Mouse (Mus musculus): ENCODE measurements around the gene Rps6kb2. TPM values are rescaled to one million over a fixed set of nuclear protein-coding genes. Genes with fewer than 3 reads are reported as not detected.

The Rps6kb2 gene
- polyA plus RNA-seq, 1 experiment = 59.5 TPM

- TF ChIP-seq CTCF (IDR thresholded peaks at IDR 0.05; ENCODE audit: borderline replicate concordance, extremely low read depth, insufficient read depth, insufficient read length) (no peak), POLR2A (IDR thresholded peaks at IDR 0.05; ENCODE audit: borderline replicate concordance, extremely low read depth, insufficient read depth, insufficient read length, poor library complexity, severe bottlenecking) (no peak)
- DNase-seq (ENCODE audit: low read depth) = no peak
Measured at GRCm38 (mm10) chr19:4112063-4112960, 50.8 kb downstream of the Rps6kb2 start.

- no peak for DNase-seq (ENCODE audit: low read depth)
Measured at GRCm38 (mm10) chr19:4108535-4108934, 54.6 kb downstream of the Rps6kb2 start.

GRCm38 (mm10) chr19:4106654-4107053, 56.5 kb downstream of the Rps6kb2 start:
- no peak for DNase-seq (ENCODE audit: low read depth)

More at GRCm38 (mm10) chr19:4108535-4108934, 54.6 kb downstream of the Rps6kb2 start:
- no peak for TF ChIP-seq CTCF (IDR thresholded peaks at IDR 0.05; ENCODE audit: borderline replicate concordance, extremely low read depth, insufficient read depth, insufficient read length)
- no peak for TF ChIP-seq POLR2A (IDR thresholded peaks at IDR 0.05; ENCODE audit: borderline replicate concordance, extremely low read depth, insufficient read depth, insufficient read length, poor library complexity, severe bottlenecking)

GRCm38 (mm10) chr19:4104675-4105194, 58.4 kb downstream of the Rps6kb2 start:
- TF ChIP-seq CTCF (IDR thresholded peaks at IDR 0.05; ENCODE audit: borderline replicate concordance, extremely low read depth, insufficient read depth, insufficient read length) (no peak), POLR2A (IDR thresholded peaks at IDR 0.05; ENCODE audit: borderline replicate concordance, extremely low read depth, insufficient read depth, insufficient read length, poor library complexity, severe bottlenecking) (no peak)
- no peak for DNase-seq (ENCODE audit: low read depth)

More at GRCm38 (mm10) chr19:4106654-4107053, 56.5 kb downstream of the Rps6kb2 start:
- TF ChIP-seq CTCF (IDR thresholded peaks at IDR 0.05; ENCODE audit: borderline replicate concordance, extremely low read depth, insufficient read depth, insufficient read length) (no peak), POLR2A (IDR thresholded peaks at IDR 0.05; ENCODE audit: borderline replicate concordance, extremely low read depth, insufficient read depth, insufficient read length, poor library complexity, severe bottlenecking) (no peak)

Other genes starting within 250 kb of the Rps6kb2 start
- gene Aldh3b1, start 233.5 kb downstream of the Rps6kb2 start, polyA plus RNA-seq (2012; rRNA removed) = 1.2 and 1.8 TPM in 2 replicates
- 12.3 and 13.4 TPM in 2 replicates for gene Unc93b1, start 228.2 kb downstream of the Rps6kb2 start, polyA plus RNA-seq (2012; rRNA removed)
- gene Aldh3b3, start 204.7 kb downstream of the Rps6kb2 start, polyA plus RNA-seq (2012; rRNA removed) = 0.01 and 0.05 TPM in 2 replicates
- 1.1 and 1.3 TPM in 2 replicates for gene Aldh3b2, start 191.0 kb downstream of the Rps6kb2 start, polyA plus RNA-seq (2012; rRNA removed)
- 2.5 and 2.7 TPM in 2 replicates for gene Acy3, start 176.8 kb downstream of the Rps6kb2 start, polyA plus RNA-seq (2012; rRNA removed)
- 0.16 and 0.46 TPM in 2 replicates for gene Tbx10, start 170.6 kb downstream of the Rps6kb2 start, polyA plus RNA-seq (2012; rRNA removed)
- gene Nudt8, start 162.8 kb downstream of the Rps6kb2 start, polyA plus RNA-seq (2012; rRNA removed) = 16.4 and 17.5 TPM in 2 replicates
- 8.3 and 9.0 TPM in 2 replicates for gene Gm49405, start 162.7 kb downstream of the Rps6kb2 start, polyA plus RNA-seq (2012; rRNA removed)
- gene Doc2g, start 160.0 kb downstream of the Rps6kb2 start, polyA plus RNA-seq (2012; rRNA removed) = 18.4 and 22.7 TPM in 2 replicates
- 174 and 194 TPM in 2 replicates for gene Ndufv1, start 150.5 kb downstream of the Rps6kb2 start, polyA plus RNA-seq (2012; rRNA removed)
- 266 and 307 TPM in 2 replicates for gene Gstp1, start 125.4 kb downstream of the Rps6kb2 start, polyA plus RNA-seq (2012; rRNA removed)
- 2.9 and 9.0 TPM in 2 replicates for gene Gstp2, start 117.3 kb downstream of the Rps6kb2 start, polyA plus RNA-seq (2012; rRNA removed)
- gene Gstp3, start 103.8 kb downstream of the Rps6kb2 start, polyA plus RNA-seq (2012; rRNA removed) = not detected in 2 replicates
- gene Cabp2, start 81.8 kb downstream of the Rps6kb2 start, polyA plus RNA-seq (2012; rRNA removed) = not detected in 2 replicates
- gene Cdk2ap2, start 66.2 kb downstream of the Rps6kb2 start, polyA plus RNA-seq (2012; rRNA removed) = 56.1 and 82.2 TPM in 2 replicates
- gene Pitpnm1, start 63.4 kb downstream of the Rps6kb2 start, polyA plus RNA-seq (2012; rRNA removed) = 149 and 158 TPM in 2 replicates
- 80.0 and 88.6 TPM in 2 replicates for gene Aip, start 37.5 kb downstream of the Rps6kb2 start, polyA plus RNA-seq (2012; rRNA removed)
- gene Gpr152, start 23.6 kb downstream of the Rps6kb2 start, polyA plus RNA-seq (2012; rRNA removed) = 0.08 TPM in 2 replicates
- gene Cabp4, start 19.3 kb downstream of the Rps6kb2 start, polyA plus RNA-seq (2012; rRNA removed) = 0.05 and 0.19 TPM in 2 replicates
- gene Coro1b, start 14.7 kb downstream of the Rps6kb2 start, polyA plus RNA-seq (2012; rRNA removed) = 210 and 237 TPM in 2 replicates
- 1.5 and 2.0 TPM in 2 replicates for gene Ptprcap, start 9.8 kb downstream of the Rps6kb2 start, polyA plus RNA-seq (2012; rRNA removed)
- gene Carns1, start 12.1 kb upstream of the Rps6kb2 start, polyA plus RNA-seq (2012; rRNA removed) = 4.1 and 4.3 TPM in 2 replicates
- gene Tbc1d10c, start 27.9 kb upstream of the Rps6kb2 start, polyA plus RNA-seq (2012; rRNA removed) = 1.8 and 2.2 TPM in 2 replicates
- 426 and 472 TPM in 2 replicates for gene Ppp1ca, start 28.7 kb upstream of the Rps6kb2 start, polyA plus RNA-seq (2012; rRNA removed)
- gene Rad9a, start 38.3 kb upstream of the Rps6kb2 start, polyA plus RNA-seq (2012; rRNA removed) = 32.7 and 49.1 TPM in 2 replicates
- gene Clcf1, start 50.9 kb upstream of the Rps6kb2 start, polyA plus RNA-seq (2012; rRNA removed) = 2.3 and 3.7 TPM in 2 replicates
- not detected in 2 replicates for gene AC109138.7, start 51.0 kb upstream of the Rps6kb2 start, polyA plus RNA-seq (2012; rRNA removed)
- 23.6 and 36.5 TPM in 2 replicates for gene Pold4, start 68.5 kb upstream of the Rps6kb2 start, polyA plus RNA-seq (2012; rRNA removed)
- 50.4 and 57.5 TPM in 2 replicates for gene Ssh3, start 105.8 kb upstream of the Rps6kb2 start, polyA plus RNA-seq (2012; rRNA removed)
- 53.4 and 54.2 TPM in 2 replicates for gene Ankrd13d, start 119.8 kb upstream of the Rps6kb2 start, polyA plus RNA-seq (2012; rRNA removed)
- gene Grk2, start 142.9 kb upstream of the Rps6kb2 start, polyA plus RNA-seq (2012; rRNA removed) = 114 and 119 TPM in 2 replicates
- gene Kdm2a, start 234.9 kb upstream of the Rps6kb2 start, polyA plus RNA-seq (2012; rRNA removed) = 86.9 and 88.9 TPM in 2 replicates

Measured in brain, embryonic 14.5 days (tissue).